Mouse (Mus musculus): ENCODE data around the gene Farp2.
A peak's percentile ranks its signal among the peaks of the same experiment; 100 is the strongest.

The Farp2 gene

GRCm38 (mm10) chr1:93511585-93512350 is at the start of gene Farp2:
Gene Farp2 (plus strand): TSS chr1:93512079.
- no peak for TF ChIP-seq GATA4 (IDR thresholded peaks at IDR 0.05; ENCODE audit: insufficient replicate concordance, low read length)

GRCm38 (mm10) chr1:93465066-93465465 is 46.8 kb upstream of the Farp2 start:
- TF ChIP-seq GATA4 (IDR thresholded peaks at IDR 0.05; ENCODE audit: insufficient replicate concordance, low read length) = no peak

- no peak for TF ChIP-seq GATA4 (IDR thresholded peaks at IDR 0.05; ENCODE audit: insufficient replicate concordance, low read length)
Measured at GRCm38 (mm10) chr1:93465746-93466145, 46.1 kb upstream of the Farp2 start.

GRCm38 (mm10) chr1:93468626-93469025 is 43.3 kb upstream of the Farp2 start:
- no peak for TF ChIP-seq GATA4 (IDR thresholded peaks at IDR 0.05; ENCODE audit: insufficient replicate concordance, low read length)

- TF ChIP-seq GATA4 (IDR thresholded peaks at IDR 0.05; ENCODE audit: insufficient replicate concordance, low read length) = peak; percentile 21; the same call in 1 of the 2 replicates
Measured at GRCm38 (mm10) chr1:93475694-93476093, 36.2 kb upstream of the Farp2 start.

- peak; percentile 40; the same call in 1 of the 2 replicates for TF ChIP-seq GATA4 (IDR thresholded peaks at IDR 0.05; ENCODE audit: insufficient replicate concordance, low read length)
Measured at GRCm38 (mm10) chr1:93477758-93478585, 33.9 kb upstream of the Farp2 start.

- peak; percentile 87; the same call in 1 of the 2 replicates for TF ChIP-seq GATA4 (IDR thresholded peaks at IDR 0.05; ENCODE audit: insufficient replicate concordance, low read length)
Measured at GRCm38 (mm10) chr1:93478586-93479475, 33.0 kb upstream of the Farp2 start, which contains the start of gene Hdlbp. Gene Hdlbp (minus strand): TSS chr1:93478815.

GRCm38 (mm10) chr1:93479476-93480083 is 32.3 kb upstream of the Farp2 start:
- TF ChIP-seq GATA4 (IDR thresholded peaks at IDR 0.05; ENCODE audit: insufficient replicate concordance, low read length) = no peak

- no peak for TF ChIP-seq GATA4 (IDR thresholded peaks at IDR 0.05; ENCODE audit: insufficient replicate concordance, low read length)
Measured at GRCm38 (mm10) chr1:93495312-93495711, 16.6 kb upstream of the Farp2 start.

GRCm38 (mm10) chr1:93506944-93507676 is 4.8 kb upstream of the Farp2 start:
- no peak for TF ChIP-seq GATA4 (IDR thresholded peaks at IDR 0.05; ENCODE audit: insufficient replicate concordance, low read length)

GRCm38 (mm10) chr1:93512351-93512690 is 442 bp downstream of the Farp2 start:
- no peak for TF ChIP-seq GATA4 (IDR thresholded peaks at IDR 0.05; ENCODE audit: insufficient replicate concordance, low read length)

- TF ChIP-seq GATA4 (IDR thresholded peaks at IDR 0.05; ENCODE audit: insufficient replicate concordance, low read length) = no peak
Measured at GRCm38 (mm10) chr1:93513221-93513620, 1.3 kb downstream of the Farp2 start.

- no peak for TF ChIP-seq GATA4 (IDR thresholded peaks at IDR 0.05; ENCODE audit: insufficient replicate concordance, low read length)
Measured at GRCm38 (mm10) chr1:93521491-93521890, 9.6 kb downstream of the Farp2 start.

GRCm38 (mm10) chr1:93522325-93522724 is 10.4 kb downstream of the Farp2 start:
- no peak for TF ChIP-seq GATA4 (IDR thresholded peaks at IDR 0.05; ENCODE audit: insufficient replicate concordance, low read length)
